Mouse (Mus musculus): ENCODE measurements around the gene Acvrl1. TPM values are rescaled to one million over a fixed set of nuclear protein-coding genes. Genes with fewer than 3 reads are reported as not detected.

The Acvrl1 gene
- 46.4 and 64.4 TPM in 2 replicates for total RNA-seq (2023)

DNA sequence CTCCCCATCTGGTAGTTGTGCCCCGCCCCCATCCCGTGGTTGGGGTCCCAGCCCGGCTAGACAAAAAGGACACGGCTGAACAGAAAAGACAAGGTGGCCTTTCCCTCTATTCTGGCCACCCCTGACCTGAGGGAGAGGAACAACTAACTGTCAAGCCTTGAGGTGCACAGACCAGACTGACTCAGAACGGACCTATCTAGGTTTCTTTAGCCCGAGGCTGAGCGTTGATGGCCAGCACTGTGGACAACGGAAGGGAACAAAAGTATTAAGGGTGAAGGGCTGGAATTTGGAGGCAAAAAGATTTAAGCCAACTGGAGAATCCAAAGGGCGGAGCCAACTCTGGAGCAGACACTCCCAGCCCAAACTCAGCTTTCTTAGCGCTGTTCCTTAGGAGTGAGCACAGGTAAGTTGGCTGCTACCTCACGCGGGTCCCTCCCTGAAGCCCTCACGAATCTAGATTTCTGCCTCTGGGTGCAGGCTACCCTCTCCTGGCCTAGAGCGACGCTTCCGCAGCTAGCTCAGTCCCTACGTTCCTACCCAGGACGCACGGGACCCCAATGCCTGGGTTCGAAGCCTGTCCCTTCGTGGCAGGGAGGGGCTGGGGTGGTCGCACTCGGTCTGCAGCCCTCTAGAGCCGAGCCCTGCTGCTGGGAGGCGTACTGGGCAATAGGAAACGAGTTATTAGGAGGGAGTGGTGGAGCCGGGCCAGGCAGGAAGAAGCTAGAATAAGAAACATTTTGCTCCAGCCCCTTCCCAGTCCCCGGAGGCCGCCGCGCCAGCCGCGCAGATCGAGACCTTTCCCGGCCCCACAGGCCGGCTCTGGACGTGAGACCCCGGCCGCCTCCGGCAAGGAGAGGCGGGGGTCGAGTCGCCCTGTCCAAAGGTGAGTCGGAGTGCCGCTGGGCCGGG, at the start of gene Acvrl1:
Gene Acvrl1, plus strand, starts transcription at position 342 of the 909 bp plus-strand sequence.

GRCm38 (mm10) chr15:101115511-101116110, 12.7 kb upstream of the Acvrl1 start, which contains the start of gene Ankrd33:
Ankrd33 (plus strand) TSS chr15:101115755.

GRCm38 (mm10) chr15:101173421-101174211, 45.3 kb downstream of the Acvrl1 start, which contains the start of gene Acvr1b:
Acvr1b (plus strand) TSS chr15:101174067.

Other genes starting within 250 kb of the Acvrl1 start
- not detected in 2 replicates for gene Gm47841, start 81.1 kb upstream of the Acvrl1 start, total RNA-seq (2023)
- 0.22 TPM in 1 of 2 replicates, not detected in the other for gene Fignl2, start 50.0 kb upstream of the Acvrl1 start, total RNA-seq (2023)
- gene Ankrd33, start 12.8 kb upstream of the Acvrl1 start, total RNA-seq (2023): not detected in 2 replicates
- 13.1 and 15.8 TPM in 2 replicates for gene Acvr1b, start 45.5 kb downstream of the Acvrl1 start, total RNA-seq (2023)
- gene Grasp, start 95.7 kb downstream of the Acvrl1 start, total RNA-seq (2023): 1.8 and 2.8 TPM in 2 replicates
- gene Nr4a1, start 125.7 kb downstream of the Acvrl1 start, total RNA-seq (2023): 116 and 153 TPM in 2 replicates
- gene Atg101, start 155.8 kb downstream of the Acvrl1 start, total RNA-seq (2023): 43.1 and 56.8 TPM in 2 replicates
- 0.34 and 0.44 TPM in 2 replicates for gene 6030408B16Rik, start 164.7 kb downstream of the Acvrl1 start, total RNA-seq (2023)
- gene Krt80, start 241.6 kb downstream of the Acvrl1 start, total RNA-seq (2023): 15.2 and 20.7 TPM in 2 replicates

Data from neutrophil, adult 65 days (primary cell).